Mouse (Mus musculus) kidney, embryonic 15.5 days (tissue): ENCODE data around the gene Gm37596. TPM values are rescaled to one million over a fixed set of nuclear protein-coding genes. Genes with fewer than 3 reads are reported as not detected.
"Not testable (repeated sequence)": the region's sequence is repeated elsewhere in the genome, so short reads cannot be mapped to it uniquely, and the experiment has no call there.

ENCODE experiments used
- ATAC-seq: fragments of 200-750 bp; cut with Nextera tagmentation; replicated peaks from 2 replicates; pipeline ENCODE4 v1.8.0; 2017; ENCODE audit warnings: moderate TSS enrichment; ENCODE audit not compliant: low FRiP score
- H3K27ac ChIP-seq: fragments of 300-500 bp; sonication (generic); 2 replicates; pipeline ENCODE4 v1.5.1; 2015; ENCODE audit warnings: mild to moderate bottlenecking, inconsistent platforms
- H3K27me3 ChIP-seq: fragments of 300-500 bp; sonication (generic); 2 replicates; pipeline ENCODE4 v1.6.1; 2015; ENCODE audit warnings: inconsistent platforms
- H3K36me3 ChIP-seq: fragments of 300-500 bp; sonication (generic); 2 replicates; pipeline ENCODE4 v1.6.1; 2015; ENCODE audit warnings: inconsistent platforms
- H3K4me1 ChIP-seq: fragments of 300-500 bp; sonication (generic); 2 replicates; pipeline ENCODE4 v1.6.1; 2015; ENCODE audit warnings: inconsistent platforms
- H3K4me2 ChIP-seq: fragments of 300-500 bp; sonication (generic); 2 replicates; pipeline ENCODE4 v1.6.1; 2015; ENCODE audit warnings: moderate library complexity, mild to moderate bottlenecking, inconsistent platforms
- H3K4me3 ChIP-seq: fragments of 300-500 bp; sonication (generic); replicated peaks from 2 replicates; pipeline ENCODE4 v1.5.1; 2015; ENCODE audit warnings: mild to moderate bottlenecking, inconsistent platforms
- H3K9ac ChIP-seq: fragments of 300-500 bp; sonication (generic); 2 replicates; pipeline ENCODE4 v1.6.1; 2015; ENCODE audit warnings: mild to moderate bottlenecking, inconsistent platforms
- H3K9me3 ChIP-seq: fragments of 300-500 bp; sonication (generic); replicated peaks from 2 replicates; pipeline ENCODE4 v1.6.1; 2016; ENCODE audit warnings: inconsistent platforms
- WGBS: fragments of 180-500 bp; shearing (Covaris S2); methylation state at CpG from one replicate; pipeline ENCODE4 v1.1.7; 2015; ENCODE audit warnings: mixed read lengths; 5-methylcytosine and 5-hydroxymethylcytosine counted together
- polyA plus RNA-seq: library from polyadenylated mRNA; unstranded; fragments of >200 nt; fragmentation: Nextera tagmentation; extraction: Ambion mirVana; gene quantifications from 2 replicates; pipeline ENCODE4 v1.2.1, GENCODE M21; 2015

The Gm37596 gene
- not detected in 2 replicates for polyA plus RNA-seq

DNA sequence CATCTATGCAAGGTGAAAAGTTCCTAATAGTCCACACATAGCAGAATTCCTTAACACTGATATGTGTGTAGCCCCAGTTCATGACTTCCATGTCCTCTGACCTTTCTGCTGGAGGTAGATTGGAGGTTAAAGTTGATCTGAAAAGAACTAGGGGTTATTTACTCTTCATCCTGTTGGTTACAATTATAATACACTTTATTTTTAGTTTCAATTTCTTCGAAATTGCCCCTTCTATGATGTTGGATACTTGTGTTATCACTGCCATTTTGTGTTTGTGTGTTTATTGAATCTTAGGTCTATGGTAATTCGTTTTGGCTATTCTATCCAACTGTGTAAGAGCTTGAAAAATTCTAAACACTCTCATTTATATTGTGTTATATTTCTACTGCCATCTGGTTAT lies at the start of gene Gm37596:
Gene Gm37596 (minus strand): TSS at position 101 of the 400 bp plus-strand sequence.
- not testable (repeated sequence) for H3K4me3 ChIP-seq, H3K27ac ChIP-seq, H3K36me3 ChIP-seq, H3K9me3 ChIP-seq, H3K4me1 ChIP-seq, H3K9ac ChIP-seq, H3K4me2 ChIP-seq, H3K27me3 ChIP-seq, ATAC-seq
- WGBS, result 81% methylated on average over 1 of the region's 2 CpGs

DNA sequence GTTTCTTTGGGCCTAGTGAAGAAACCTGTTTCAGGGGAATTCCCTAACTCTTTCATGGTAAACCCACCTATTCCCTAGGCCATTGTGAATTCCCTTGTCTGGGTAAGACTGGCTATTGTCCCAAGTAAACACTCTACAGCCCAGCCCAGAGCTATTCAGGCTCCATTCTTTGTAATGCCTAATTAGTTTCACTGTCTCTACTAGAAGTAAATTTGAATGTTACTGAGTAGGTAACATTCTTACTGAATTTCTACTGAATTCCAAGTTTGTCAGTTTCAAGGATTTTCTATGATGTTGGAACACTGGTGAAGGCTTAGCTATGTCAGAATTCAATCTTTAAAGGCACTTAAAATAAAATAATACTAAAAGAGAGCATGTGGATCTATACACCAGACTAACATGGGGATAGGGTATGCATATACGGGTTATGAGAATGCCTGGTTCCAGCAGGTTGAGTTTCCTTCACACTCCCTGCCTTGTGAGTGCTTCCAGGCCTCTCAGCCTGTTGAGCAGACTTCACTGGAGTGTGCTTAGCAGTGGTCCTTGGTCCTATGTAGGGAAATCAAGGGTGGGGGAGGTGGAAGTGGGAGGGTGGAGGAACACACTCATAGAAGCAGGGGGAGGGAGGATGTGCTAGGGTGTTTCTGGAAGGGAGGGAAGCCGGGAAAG lies 16.2 kb upstream of the Gm37596 start:
- not testable (repeated sequence) for H3K36me3 ChIP-seq, H3K4me2 ChIP-seq, H3K27me3 ChIP-seq, H3K4me3 ChIP-seq, H3K4me1 ChIP-seq, H3K9me3 ChIP-seq, H3K27ac ChIP-seq, H3K9ac ChIP-seq, ATAC-seq
- WGBS, result 85% methylated on average over 2 of the region's 2 CpGs

DNA sequence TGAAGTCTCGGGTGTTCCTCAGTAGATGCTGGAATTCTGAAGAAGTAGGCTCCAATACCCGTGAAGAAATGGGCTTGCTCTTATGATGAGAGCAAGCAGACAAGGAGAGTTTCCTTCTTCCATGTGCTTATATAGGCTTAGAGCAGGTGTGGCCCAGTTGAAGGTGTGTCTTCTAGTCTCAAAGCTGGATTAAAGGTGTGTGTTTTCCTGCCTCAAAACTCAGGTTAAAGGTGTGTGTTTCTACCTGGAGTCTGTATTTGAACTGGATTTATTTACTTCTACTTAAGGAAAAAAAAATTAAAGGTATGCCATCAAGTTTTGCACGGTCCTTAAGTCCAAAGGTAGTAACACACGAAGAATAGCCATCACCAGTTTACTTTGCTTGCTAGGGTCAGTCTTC lies 16.7 kb downstream of the Gm37596 start, which contains the start of gene Tdpoz1:
Gene Tdpoz1 (minus strand): TSS at position 101 of the 400 bp plus-strand sequence.
- not testable (repeated sequence) for ATAC-seq, H3K4me1 ChIP-seq, H3K4me2 ChIP-seq, H3K4me3 ChIP-seq, H3K36me3 ChIP-seq, H3K27ac ChIP-seq, H3K9me3 ChIP-seq, H3K27me3 ChIP-seq, H3K9ac ChIP-seq
- WGBS, result 82% methylated on average over 2 of the region's 4 CpGs

DNA sequence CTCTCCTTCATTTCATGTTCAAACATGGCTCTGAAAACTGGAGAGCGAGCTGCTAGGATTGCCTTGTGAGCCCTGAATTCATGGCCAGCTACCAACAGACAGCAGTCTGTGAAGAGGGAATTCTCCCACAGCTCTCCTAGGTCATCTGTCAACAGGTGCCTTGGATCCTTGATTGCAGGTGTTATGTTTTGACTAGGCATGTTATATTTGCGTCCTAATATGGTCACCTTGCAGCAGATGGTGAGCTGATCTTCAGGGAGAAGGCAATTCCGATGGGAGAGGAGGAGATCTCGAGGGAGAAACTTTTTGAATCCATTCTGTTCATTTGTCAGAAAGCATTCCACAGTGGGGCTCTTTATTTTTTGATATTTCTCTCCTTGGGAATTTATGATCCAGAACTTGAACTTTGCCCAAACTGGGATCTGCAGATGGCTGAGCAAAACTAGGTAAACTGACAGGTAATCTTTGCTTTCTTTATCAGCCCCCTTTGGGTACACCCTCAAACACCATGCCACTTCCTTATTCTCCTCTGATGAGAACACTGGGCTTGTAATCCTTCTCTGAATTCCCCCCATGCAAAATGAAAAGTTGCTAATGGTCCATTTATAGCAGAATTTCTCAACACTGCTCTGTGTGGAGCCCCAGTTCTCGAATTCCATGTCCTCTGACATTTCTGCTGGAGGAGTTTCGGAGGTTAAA lies 21.9 kb downstream of the Gm37596 start:
- H3K4me3 ChIP-seq, H3K4me1 ChIP-seq, H3K27ac ChIP-seq, H3K27me3 ChIP-seq, H3K4me2 ChIP-seq, H3K9ac ChIP-seq, ATAC-seq, H3K36me3 ChIP-seq, H3K9me3 ChIP-seq: not testable (repeated sequence)
- WGBS, result 76% methylated on average over 5 of the region's 6 CpGs

DNA sequence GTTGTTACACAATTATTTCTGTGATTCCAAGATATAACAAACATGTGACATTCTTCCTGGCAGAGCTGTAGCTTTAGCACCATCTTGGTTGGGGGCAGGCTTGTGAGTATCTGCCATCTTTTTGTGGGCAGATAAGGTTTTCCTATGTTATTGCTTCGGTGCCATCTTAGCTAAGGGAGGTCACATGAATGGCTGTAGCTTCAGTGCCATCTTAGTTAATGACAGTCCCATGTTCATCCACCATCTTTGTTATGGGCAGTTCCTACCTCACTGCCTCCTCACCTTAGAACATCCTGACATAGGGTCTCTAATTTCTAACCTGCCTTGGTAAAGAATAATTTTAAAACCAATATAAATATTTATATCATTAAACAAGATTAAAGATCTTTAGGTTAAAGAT lies 38.6 kb downstream of the Gm37596 start:
- H3K9me3 ChIP-seq, result no peaks in the 10 kb centered on the region
- no peak for ATAC-seq
- no peak overlapping the region for H3K9ac ChIP-seq
- no peak overlapping the region for H3K4me3 ChIP-seq
- H3K4me2 ChIP-seq, result no peak overlapping the region
- no peaks in the 10 kb centered on the region for H3K36me3 ChIP-seq
- no peaks in the 10 kb centered on the region for H3K4me1 ChIP-seq
- WGBS, result 77% methylated on average over 1 of the region's 1 CpGs
- H3K27ac ChIP-seq, result no peak overlapping the region
- no peaks in the 10 kb centered on the region for H3K27me3 ChIP-seq

DNA sequence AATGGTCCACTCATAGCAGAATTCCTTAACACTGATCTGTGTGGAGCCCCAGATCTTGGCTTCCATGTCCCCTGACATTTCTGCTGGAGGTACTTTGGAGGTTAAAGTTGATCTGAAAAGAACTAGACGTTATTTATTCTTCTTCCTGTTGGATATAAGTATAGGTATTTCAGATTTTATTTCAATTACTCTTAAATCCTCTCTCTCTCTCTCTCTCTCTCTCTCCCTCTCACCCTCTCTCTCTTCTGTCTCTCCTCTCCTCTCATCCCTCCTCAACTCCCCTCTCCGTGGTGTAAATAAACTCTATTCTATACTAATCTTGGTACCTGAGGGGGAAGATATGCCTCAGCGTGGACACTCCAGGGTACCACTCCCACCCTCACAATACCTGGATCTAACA lies 40.3 kb downstream of the Gm37596 start, which contains the start of gene Tdpoz2:
Gene Tdpoz2 (minus strand): TSS at position 101 of the 400 bp plus-strand sequence.
- Histone ChIP-seq H3K4me2 (no peak within 1 kb of the TSS), H3K4me1 (no peaks in the 10 kb centered on the region), H3K4me3 (no peak within 1 kb of the TSS), H3K27me3 (no peaks in the 10 kb centered on the region), H3K9ac (no peak within 1 kb of the TSS), H3K9me3 (no peaks in the 10 kb centered on the region), H3K27ac (no peak within 1 kb of the TSS), H3K36me3 (no peaks in the 10 kb centered on the region)
- 75% methylated on average over 3 of the region's 3 CpGs for WGBS
- no peak for ATAC-seq

Other genes with a start within 250 kb of the Gm37596 start
- gene Tchhl1, start 224.3 kb downstream of the Gm37596 start, polyA plus RNA-seq, result 0.15 and 0.38 TPM in 2 replicates
- gene S100a11, start 172.6 kb downstream of the Gm37596 start, polyA plus RNA-seq, result 1,358 and 1,377 TPM in 2 replicates
- gene S100a10, start 138.0 kb downstream of the Gm37596 start, polyA plus RNA-seq, result 516 and 533 TPM in 2 replicates
- gene Tdpoz2, start 40.4 kb downstream of the Gm37596 start, polyA plus RNA-seq, result not detected in 2 replicates
- gene Tdpoz1, start 16.8 kb downstream of the Gm37596 start, polyA plus RNA-seq, result not detected in 2 replicates
- not detected in 2 replicates for gene Gm5773, start 79.9 kb upstream of the Gm37596 start, polyA plus RNA-seq
- gene Tdpoz4, start 103.3 kb upstream of the Gm37596 start, polyA plus RNA-seq, result not detected in 2 replicates
- not detected in 2 replicates for gene Tdpoz3, start 132.9 kb upstream of the Gm37596 start, polyA plus RNA-seq